Mouse (Mus musculus): ENCODE measurements around the gene Apof. TPM values are rescaled to one million over a fixed set of nuclear protein-coding genes. Genes with fewer than 3 reads are reported as not detected.

The Apof gene
- total RNA-seq (2021) (10 to 100 TPM in 1 of 2 experiments, under 1 TPM in 1; 0.76 to 19.1 TPM), polyA plus RNA-seq (2012; rRNA removed) (11.0 and 25.2 TPM in 2 replicates)
- long read RNA-seq: 0 reads

DNA sequence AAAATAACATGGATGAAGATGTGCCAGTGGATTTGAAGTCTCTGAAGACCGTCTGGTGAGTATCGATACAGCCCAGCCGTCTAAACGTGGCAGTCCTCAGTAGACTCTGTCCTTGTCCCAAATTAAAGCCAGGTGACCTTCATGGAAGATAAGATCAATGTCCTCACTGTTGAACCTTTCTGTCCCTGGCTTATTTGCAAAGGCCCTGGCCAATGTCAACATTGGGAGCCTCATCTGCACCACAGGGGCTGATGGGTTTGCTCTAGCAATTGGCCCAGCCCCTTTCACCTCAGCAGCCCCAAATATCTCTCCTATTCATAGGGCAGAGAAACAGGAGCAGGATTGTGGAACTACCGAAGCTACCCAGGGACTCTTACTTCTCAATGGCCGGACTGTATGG, at the start of gene Apof:
TSS of gene Apof (plus strand) at position 301 of the 400 bp plus-strand sequence.
- DNase-seq: peak; percentile 47

DNA sequence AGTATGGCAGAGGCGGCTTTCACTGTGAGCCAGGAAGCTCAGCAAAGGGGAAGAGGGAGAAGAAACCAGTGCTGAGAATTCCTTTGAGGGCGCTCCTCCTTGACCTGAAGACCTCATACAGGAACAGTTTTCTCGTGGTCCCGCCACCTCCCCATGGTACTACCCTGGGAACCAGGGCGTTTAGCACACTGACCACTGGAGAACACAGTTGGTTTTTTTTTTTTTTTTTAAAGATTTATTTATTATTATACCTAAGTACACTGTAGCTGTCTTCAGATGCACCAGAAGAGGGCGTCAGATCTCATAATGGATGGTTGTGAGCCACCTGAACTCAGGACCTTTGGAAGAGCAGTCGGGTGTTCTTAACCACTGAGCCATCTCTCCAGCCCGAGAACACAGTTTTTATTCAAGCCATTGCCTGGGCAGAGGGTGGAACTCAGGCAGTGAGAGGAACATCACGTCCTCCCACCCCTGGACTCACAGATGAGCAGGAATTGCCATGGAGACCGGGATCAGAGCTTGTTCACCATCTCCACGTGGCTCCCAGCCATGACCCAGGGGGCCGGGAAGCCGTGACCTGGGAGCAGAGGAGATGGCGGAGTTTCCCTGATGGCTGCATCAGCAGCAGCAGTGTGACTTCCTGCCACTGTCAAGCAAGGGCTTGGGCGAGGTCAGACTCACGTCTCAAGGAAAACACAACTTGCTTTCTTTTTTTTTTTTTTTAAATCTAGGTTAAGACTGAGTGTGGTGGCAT, 46.8 kb upstream of the Apof start:
- peak; percentile 14 for DNase-seq

DNA sequence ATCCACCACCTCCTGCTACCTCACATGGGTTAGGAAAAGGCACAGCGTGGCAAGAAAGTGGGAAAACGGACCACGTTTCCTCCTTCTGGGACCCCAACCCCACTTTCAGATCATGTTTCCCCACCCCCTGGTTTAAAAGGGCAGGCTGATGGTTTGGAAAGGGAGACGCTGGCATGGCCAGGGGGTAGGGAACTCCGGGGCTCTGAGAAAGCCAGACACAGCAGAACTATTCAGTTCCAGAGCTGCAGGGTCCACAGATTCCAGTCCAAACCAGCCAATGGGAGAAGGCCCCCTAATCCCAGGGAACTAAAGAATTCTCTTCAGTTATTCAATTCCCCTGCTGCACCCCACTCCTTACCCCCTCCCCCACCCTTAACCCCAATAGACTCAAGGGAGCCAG, 43.4 kb upstream of the Apof start:
- DNase-seq: no peak

DNA sequence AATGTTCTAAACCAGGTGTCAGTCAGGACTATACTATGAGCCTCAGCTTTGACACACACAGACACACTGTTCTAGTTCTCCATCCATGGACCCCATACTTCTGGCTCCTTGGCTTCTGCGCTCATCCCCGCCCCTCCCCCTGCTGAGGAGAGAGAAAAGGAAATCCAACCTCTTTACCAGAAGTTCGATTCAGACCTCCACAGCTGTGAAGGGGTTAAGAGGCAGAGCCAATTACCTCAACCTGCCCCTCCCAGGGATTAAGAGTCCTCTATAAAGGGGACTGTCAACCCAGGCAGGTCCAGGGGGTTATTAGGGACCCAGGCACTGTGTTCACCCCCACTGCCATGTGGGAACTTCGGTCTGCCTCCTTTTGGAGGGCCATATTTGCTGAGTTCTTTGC, 42.9 kb upstream of the Apof start, which contains the start of gene Mip:
TSS of gene Mip (plus strand) at position 301 of the 400 bp plus-strand sequence.
- DNase-seq: no peak

DNA sequence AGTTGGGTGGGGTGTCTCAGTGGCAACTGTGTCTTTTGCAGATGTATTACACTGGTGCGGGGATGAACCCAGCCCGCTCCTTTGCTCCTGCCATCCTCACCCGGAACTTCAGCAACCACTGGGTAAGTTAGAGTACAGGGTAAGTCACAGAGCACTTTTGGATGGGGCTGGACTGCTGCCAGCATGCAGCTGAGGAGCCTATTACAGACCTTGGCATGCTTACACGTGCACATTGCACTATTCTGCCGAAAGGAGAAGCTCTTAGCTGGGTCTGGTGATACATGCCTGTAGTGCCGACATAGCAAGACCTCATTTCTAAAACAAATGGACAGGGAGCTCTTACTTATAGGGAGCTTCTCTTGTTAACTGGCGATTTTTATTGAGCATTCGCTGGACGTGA, 40.9 kb upstream of the Apof start:
- DNase-seq: no peak

DNA sequence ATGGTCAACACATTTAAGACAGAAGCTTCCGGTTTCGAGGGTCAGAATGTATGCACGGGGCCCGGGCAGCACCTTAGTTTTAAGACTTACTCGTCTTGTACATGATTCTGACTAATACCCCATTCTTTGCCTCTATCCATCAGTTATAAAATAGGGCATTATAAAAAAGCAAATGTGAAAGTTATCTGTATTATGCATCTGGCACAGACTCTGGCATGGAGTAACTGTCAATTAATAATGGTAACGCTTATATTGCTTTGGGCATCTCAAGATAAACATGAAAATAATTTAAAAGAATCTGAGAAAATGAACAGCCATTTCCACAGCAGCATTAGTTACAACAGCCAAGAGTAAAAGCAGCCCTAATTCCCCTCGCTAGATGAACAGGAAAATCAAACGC, 40.5 kb upstream of the Apof start:
- DNase-seq: no peak

DNA sequence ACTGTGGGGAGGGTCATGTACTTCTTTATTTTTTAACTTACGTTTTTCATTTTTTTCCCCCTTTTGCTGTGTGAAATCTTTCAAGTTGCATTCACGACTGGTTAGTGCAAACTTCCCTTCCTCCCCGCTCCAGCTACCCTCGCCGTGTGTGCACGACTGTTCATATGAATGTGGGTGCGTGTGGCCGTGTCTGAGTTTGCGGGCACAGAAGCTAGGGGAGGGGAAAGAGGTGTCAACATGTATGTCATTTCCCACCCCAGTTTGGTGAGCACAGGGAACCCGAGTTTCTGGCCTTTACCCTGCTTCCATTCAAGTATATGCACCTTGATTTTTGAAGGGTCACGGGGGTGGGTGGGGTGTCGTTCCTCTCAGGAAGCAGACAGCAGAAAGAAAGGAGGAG, 37.9 kb upstream of the Apof start:
- no peak for DNase-seq

DNA sequence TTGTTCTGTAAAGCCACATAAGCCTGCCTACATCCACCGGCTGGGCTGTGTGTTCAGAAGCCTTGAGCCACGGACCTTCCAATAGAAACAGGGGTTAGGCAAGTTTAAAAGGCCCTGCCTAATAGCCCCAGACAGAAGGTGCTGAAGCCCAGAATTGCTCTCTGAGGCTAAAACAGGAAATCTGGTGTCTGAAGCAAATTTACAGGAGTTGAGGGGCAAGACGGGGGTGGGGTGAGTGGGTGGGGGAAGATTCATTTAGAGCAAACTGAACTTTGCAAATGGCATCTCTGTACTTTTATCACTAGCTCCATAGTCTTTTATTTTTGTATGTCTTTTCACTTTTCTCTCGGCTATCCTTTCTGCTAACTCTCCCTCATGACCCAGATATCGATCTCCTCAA, 37.3 kb upstream of the Apof start:
- DNase-seq: no peak

DNA sequence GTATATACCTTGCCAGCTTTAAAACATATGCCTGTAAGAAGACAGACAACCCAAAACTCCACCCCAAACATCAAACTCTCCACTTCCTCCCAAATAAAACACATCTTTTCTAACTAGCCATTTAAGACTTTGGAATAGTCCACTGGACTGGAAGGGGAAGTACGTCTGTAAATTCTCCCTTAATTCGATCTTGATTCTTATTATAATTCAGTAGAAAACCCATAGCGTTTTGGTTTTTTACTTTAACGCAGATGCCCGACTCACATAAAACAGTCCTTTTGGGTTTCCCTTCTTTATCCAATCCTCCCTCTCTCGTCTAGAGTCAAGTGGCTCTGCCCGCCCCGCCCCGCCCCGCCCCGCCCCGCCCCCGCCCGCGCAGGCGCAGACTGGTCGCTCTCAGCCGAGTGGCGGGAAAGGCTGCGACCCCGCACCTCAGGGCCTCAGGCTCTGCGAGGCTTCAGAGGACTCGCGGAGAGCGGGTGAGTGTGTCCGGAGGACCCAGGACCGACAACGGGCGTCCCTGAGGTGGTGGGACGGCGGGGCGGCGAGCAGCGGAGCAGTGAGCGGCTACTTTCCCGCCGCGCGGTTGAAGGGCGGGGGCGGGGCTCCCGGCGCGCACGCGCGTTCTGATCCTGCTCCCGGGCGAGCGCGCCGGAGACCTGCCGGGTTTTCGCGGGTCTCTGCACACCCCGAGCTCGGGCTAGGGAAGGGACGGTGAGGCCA, 36.6 kb upstream of the Apof start, which contains the start of gene Timeless:
TSS of gene Timeless (plus strand) at position 369 of the 723 bp plus-strand sequence.
- DNase-seq: peak; percentile 92

DNA sequence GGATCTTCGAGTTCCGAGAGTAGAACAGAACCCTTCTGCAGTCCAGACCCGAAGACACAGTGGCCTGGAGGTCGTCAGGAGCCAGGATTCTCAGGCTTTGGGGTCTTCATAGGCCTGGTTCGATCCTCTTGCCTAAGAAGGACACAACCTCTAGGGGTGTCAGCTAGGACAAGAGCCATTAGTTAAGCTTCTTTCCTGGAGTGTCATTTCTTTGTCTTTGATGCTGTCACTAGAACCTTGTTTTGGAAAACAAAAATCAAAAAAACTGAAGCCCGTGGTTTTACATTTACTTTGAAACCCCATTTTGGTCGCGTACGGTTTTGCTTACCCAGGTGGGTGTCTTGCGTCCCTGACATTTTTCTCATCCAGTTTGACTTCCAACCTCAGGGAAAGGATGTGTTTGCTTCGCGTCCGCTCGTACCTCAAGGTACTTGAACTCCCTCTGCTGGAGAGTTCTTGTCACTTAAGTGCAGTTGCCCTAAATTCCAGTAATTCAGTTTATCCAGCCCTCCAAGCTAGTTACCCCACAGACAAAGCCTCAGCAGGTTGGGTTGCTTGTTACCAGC, 36.0 kb upstream of the Apof start:
- DNase-seq: peak; percentile 64

DNA sequence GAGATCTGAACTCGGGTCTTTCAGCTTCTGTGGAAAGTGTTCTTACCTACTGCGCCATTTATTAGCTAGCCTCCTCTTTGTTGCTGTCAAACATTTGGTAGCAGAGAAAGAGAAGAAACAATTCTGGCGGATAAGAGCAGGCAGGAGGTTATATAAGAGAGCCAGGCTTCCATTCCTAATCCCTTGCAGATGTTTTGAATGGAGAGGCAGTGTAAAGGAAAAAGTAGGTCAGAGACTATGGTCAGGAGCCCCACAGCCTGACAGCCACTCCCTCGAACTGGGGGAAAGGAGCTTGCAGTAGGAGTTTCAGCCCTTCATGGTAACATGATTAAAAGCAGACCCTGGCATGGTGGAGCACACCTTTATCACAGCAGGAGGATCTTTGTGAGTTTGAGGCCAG, 32.1 kb upstream of the Apof start:
- no peak for DNase-seq

DNA sequence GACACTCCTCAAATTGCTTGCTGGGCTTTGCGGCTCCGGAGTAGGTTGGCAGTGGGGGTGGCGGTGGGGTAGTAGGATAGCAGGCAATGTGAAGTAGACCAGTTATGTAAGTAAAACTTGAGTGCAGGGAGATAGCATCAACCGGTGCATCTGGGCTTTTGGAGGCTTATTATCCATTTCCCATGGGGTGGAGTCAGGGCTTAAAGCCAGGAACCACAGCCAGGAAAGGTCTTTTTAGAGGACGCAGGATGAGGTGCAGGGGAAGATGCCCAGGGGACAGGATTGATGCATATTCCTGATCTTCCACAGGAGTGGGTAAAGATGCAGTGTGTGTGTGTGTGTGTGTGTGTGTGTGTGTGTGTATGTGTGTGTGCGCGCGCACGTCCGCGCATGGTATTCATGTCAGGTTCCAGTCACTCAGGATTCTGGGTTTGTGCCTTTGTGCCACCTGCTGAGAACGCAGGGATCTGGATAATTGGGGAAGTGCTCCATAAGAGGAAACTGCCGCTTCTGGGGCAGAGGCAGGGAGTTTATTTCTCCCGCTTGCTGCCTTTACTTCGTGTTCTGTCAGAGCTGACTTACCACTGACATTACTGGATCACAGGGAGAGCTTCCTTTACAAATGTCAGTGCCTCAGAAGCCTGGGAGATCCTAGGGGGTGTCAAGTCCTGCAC, 30.5 kb upstream of the Apof start:
- DNase-seq: no peak

DNA sequence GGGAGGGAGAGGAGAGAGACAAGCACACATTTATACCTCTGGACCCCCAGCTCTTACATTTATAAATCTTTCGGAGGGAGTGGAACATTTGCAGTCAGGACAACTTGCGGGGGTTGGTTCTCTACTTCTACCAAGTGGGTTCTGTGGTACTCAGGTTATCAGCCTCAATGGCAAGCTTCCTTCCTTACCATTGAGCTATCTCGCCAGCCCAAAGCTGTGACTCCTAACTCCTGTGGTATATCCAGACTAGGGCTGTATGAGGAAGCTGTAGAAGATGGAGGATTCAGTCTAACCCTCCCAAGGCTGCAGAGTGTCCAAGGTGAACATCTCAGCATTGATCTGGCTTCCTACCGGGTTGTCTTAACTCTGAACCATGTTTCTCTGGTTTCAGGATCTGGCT, 29.3 kb upstream of the Apof start:
- no peak for DNase-seq

DNA sequence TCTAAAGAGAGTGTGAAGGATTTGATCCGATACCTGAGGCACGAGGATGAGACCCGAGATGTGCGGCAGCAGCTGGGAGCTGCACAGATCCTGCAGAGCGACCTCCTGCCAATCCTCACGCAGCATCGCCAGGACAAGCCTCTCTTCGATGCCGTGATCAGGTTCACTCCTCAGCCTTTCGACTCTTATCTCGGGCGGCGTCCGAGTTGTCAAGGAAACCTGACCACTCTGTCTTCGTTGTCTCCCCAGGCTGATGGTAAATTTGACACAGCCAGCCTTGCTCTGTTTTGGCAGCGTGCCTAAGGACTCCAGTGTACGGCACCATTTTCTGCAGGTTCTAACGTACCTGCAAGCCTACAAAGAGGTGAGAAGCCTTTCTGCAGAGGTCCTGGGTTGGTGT, 28.3 kb upstream of the Apof start:
- no peak for DNase-seq

DNA sequence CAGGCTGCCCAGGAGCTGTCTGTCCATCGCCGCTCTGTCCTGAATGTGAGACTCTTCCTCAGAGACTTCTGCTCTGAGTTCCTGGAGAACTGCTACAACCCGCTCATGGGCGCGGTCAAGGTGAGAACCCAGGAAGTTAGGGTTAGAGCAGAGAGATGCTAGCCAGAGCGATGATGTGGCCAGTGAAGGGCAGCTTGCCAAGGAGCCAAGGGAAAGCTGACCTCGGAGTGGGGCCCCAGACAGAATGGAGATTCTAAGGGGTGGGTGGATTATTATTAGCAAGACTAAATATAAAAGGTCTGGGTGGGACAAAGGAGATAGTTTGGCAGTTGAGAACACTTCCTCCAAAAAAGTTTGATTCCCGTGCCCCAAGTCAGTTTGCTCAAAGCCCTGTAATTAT, 25.2 kb upstream of the Apof start:
- no peak for DNase-seq

DNA sequence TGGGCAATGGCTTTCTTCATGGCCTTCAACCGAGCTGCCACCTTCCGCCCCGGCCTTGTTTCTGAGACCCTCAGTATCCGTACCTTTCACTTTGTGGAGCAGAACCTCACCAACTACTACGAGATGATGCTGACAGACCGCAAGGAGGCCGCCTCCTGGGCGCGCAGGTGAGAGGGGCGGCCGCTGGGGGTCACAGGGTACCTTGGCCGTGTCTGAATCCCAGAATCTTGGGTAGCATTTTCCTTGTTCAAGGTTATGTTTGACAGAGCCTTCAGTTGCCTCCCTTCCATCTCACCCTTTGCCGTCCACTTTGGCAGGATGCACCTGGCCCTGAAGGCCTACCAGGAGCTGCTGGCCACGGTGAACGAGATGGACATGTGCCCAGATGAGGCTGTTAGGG, 24.4 kb upstream of the Apof start:
- no peak for DNase-seq

DNA sequence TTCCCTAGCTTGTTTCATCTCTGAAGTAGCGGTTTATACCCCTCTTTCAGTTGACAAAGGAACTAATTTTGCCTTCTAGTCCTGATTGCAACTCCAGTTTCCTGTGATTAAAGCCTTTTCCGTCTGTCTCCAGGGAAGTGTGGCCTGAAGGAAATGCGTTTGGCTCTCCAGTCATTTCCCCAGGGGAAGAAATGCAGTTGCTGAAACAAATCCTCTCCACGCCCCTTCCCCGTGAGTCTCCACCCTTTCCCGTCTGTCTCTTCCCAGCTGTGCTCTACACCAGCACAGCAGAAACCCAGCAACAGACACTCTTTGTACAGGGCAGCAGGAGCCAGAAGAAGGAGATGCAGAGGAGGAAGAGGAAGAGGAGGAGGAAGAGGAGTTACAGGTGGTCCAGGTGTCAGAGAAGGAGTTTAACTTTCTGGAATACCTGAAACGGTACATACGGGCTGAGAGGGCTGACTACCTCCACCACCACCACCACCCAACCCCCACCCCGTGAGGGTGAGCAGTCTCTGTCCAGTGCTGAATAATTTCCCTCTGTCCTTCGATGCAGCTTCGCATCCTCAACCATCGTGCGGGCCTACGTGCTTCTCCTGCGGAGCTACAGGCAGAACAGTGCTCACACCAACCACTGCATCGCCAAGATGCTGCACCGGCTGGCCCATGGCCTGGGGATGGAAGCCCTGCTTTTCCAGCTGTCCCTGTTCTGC, 21.3 kb upstream of the Apof start:
- peak; percentile 27 for DNase-seq

DNA sequence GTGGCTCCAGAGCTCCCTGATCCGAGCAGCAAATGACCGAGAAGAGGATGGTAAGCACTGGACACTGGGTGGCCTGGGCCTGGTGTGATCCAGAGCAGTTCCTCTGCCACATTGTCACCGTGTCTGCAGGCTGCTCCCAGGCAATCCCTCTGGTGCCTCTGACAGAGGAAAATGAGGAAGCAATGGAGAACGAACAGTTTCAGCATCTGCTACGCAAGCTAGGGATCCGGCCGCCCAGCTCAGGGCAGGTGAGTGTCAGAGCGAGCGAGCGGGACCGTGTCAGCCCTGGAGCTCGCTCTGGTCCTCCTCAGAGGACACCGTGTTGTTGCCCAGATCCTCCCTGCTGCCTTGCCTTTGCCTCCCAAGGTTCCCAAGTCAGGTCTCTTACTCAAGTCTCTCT, 17.9 kb upstream of the Apof start:
- DNase-seq: no peak

DNA sequence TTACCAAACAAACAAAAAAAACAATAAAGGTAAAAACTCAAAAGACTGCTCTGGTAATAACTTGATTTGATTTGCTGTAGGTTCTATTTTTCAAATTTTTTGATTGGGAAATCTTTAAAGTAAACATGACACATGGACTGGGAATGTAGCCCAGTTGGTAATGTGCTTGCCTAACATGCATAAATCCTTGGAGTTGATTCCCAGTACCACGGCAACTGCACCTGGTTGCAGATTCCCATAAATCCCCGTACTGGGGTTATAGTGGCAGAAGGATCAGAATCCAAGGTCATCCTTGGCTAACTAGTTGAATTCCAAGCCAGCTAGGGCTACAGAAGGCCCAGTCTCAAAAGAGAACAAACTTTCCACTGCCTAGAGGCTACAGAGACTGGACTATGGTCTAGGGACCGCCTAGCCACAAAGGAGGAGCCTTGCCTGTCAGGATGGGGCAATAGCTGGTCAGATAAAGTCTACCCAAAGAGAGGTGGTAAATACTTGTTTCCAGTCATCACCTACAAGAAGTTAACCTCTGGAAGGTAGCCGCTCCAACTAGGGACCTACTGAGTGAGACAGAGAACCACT, 14.7 kb upstream of the Apof start, which contains the start of gene Apon:
TSS of gene Apon (plus strand) at position 420 of the 579 bp plus-strand sequence.
- peak; percentile 43 for DNase-seq

DNA sequence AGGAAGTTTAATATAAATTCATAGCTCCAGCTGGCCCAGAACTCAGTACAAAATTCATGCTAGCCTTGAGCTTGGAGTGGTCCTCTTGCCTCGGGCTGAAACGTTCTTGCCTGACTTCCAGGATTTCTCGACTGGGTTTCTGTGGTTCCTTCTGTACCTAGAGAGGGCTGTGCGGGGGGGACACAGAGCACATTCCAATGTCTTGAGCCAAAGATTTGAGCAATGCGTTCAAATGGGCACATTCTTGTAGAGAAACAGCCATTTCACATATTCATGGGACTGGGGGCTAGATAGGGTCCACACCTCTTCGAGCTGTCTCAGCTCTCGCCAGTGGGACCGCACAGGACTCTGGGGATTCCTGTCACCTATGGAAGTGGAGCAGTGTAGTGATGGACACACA, 12.5 kb upstream of the Apof start:
- DNase-seq: no peak

DNA sequence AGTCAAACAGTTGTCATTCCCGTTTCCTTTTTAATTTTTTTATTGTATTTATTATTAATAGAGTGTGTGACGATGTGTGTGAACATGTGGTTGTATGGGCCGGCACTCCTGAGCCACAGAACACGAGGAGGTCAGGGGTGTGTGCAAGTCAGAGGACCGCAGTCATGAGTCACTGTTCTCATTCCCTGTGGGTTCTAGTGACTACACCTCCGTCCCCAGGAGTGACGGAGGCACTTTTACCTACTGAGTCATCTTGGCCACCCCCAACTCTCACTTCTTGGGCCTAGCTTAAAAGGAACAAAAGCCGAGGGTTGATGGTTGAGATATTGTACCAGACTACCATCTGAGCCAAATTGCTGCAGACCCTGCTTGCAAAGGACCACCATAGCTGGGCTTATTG, 12.1 kb upstream of the Apof start:
- DNase-seq: no peak

All from adrenal gland, adult 2 months (tissue).